Mouse (Mus musculus) kidney, postnatal 0 days (tissue): ENCODE results near the gene Gpr84. TPM values are rescaled to one million over a fixed set of nuclear protein-coding genes. Genes with fewer than 3 reads are reported as not detected.

Experiments used
- ATAC-seq: fragments of 200-750 bp; cut with Nextera tagmentation; replicated peaks from 2 replicates; pipeline ENCODE4 v1.8.0; 2017; ENCODE audit warnings: low read depth, moderate number of reproducible peaks, moderate TSS enrichment, moderate library complexity; ENCODE audit not compliant: low FRiP score
- DNase-seq: peaks from one replicate; pipeline ENCODE4 v3.0.0-alpha.2; 2016; ENCODE audit warnings: low spot score
- H3K27ac ChIP-seq: fragments of 300-500 bp; sonication (generic); 2 replicates; pipeline ENCODE4 v1.5.1; 2014; ENCODE audit warnings: mild to moderate bottlenecking
- H3K27me3 ChIP-seq: fragments of 300-500 bp; sonication (generic); 2 replicates; pipeline ENCODE4 v1.6.1; 2014; ENCODE audit warnings: low read length, mixed read lengths; ENCODE audit not compliant: insufficient read depth
- H3K36me3 ChIP-seq: fragments of 300-500 bp; sonication (generic); 2 replicates; pipeline ENCODE4 v1.6.1; 2014; ENCODE audit warnings: low read length, mixed read lengths; ENCODE audit not compliant: insufficient read depth
- H3K4me1 ChIP-seq: fragments of 300-500 bp; sonication (generic); replicated peaks from 2 replicates; pipeline ENCODE4 v1.6.1; 2014; ENCODE audit warnings: antibody characterized with exemption, low read length, mixed read lengths; ENCODE audit not compliant: insufficient read depth
- H3K4me2 ChIP-seq: fragments of 300-500 bp; sonication (generic); 2 replicates; pipeline ENCODE4 v1.6.1; 2014; ENCODE audit warnings: mild to moderate bottlenecking, low read length, moderate library complexity, mixed read lengths
- H3K4me3 ChIP-seq: fragments of 300-500 bp; sonication (generic); replicated peaks from 2 replicates; pipeline ENCODE4 v1.5.1; 2014; ENCODE audit warnings: low read depth, low read length
- H3K9ac ChIP-seq: fragments of 300-500 bp; sonication (generic); 2 replicates; pipeline ENCODE4 v1.6.1; 2014; ENCODE audit warnings: low read depth, low read length
- H3K9me3 ChIP-seq: fragments of 300-500 bp; sonication (generic); replicated peaks from 2 replicates; pipeline ENCODE4 v1.6.1; 2016; ENCODE audit warnings: low read length, inconsistent platforms, mixed read lengths
- CTCF ChIP-seq: IDR thresholded peaks from 2 replicates; pipeline ENCODE4 v1.5.1; 2016; ENCODE audit warnings: antibody characterized with exemption, low read depth, mild to moderate bottlenecking, moderate library complexity
- WGBS: fragments of 180-500 bp; shearing (Covaris S2); extraction: QIAGEN DNeasy Blood & Tissue Kit; methylation state at CpG from one replicate; pipeline ENCODE4 v1.1.7; 2014; 5-methylcytosine and 5-hydroxymethylcytosine counted together
- polyA plus RNA-seq: library from polyadenylated mRNA; unstranded; fragments of >200 nt; fragmentation: Nextera tagmentation; extraction: Ambion mirVana; gene quantifications from 2 replicates; pipeline ENCODE4 v1.2.1, GENCODE M21; 2015

Gpr84 gene
- polyA plus RNA-seq, 1 experiment from 2014 or later = 0.47 TPM

DNA sequence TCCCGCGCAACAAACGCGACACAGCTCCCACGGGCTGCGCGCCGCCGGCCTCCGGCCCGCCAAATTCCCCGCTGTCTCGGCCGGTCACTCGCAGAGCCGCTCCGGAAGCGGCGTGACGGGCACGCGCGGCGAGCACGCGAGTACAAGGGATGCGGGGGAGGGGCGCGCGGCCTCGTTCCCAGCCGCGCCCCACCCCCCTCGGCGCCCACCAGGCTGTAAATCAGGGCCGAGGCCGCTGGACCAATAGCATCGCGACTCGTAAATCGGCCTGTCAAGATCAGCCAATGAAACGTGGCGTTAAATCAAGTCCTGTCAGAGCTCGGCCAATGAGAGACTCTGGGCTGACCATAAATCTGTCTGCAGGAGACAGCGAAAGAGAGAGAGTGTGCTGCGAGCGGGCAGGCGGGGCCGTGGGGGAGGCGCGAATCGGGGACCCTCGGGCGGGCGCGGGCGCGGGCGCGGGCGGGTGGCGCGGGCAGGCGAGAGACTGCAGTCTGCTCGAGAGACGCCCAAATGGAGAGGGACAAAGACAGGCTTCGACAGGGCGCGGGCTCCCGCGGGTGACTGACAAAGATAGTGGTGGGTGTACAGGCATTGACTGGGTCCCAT is 5.2 kb downstream of the Gpr84 start:
- Histone ChIP-seq H3K9ac (peak overlapping the region; percentile 67), H3K9me3 (no peaks in the 10 kb centered on the region), H3K27ac (peak overlapping the region; percentile 96), H3K4me1 (peaks cover 47% of the 10 kb centered on the region), H3K27me3 (no peaks in the 10 kb centered on the region), H3K36me3 (no peaks in the 10 kb centered on the region), H3K4me2 (peak overlapping the region; percentile 74), H3K4me3 (peak overlapping the region; percentile 41)
- WGBS = under 1% methylated on average over 70 of the region's 71 CpGs
- peak; percentile 94 for ATAC-seq
- peak; percentile 98 for DNase-seq
- no peak for TF ChIP-seq CTCF

- ATAC-seq (no peak), DNase-seq (no peak)
- H3K4me2 ChIP-seq = peak overlapping the region; percentile 74
- H3K36me3 ChIP-seq = no peaks in the 10 kb centered on the region
- WGBS = under 1% methylated on average over 9 of the region's 9 CpGs
- no peak for TF ChIP-seq CTCF
- peak overlapping the region; percentile 96 for H3K27ac ChIP-seq
- H3K9ac ChIP-seq = peak overlapping the region; percentile 67
- no peaks in the 10 kb centered on the region for H3K9me3 ChIP-seq
- peaks cover 53% of the 10 kb centered on the region for H3K4me1 ChIP-seq
- H3K27me3 ChIP-seq = no peaks in the 10 kb centered on the region
- peak overlapping the region; percentile 41 for H3K4me3 ChIP-seq
These were observed 5.8 kb downstream of the Gpr84 start for GRCm38 (mm10) chr15:103304616-103304969.

DNA sequence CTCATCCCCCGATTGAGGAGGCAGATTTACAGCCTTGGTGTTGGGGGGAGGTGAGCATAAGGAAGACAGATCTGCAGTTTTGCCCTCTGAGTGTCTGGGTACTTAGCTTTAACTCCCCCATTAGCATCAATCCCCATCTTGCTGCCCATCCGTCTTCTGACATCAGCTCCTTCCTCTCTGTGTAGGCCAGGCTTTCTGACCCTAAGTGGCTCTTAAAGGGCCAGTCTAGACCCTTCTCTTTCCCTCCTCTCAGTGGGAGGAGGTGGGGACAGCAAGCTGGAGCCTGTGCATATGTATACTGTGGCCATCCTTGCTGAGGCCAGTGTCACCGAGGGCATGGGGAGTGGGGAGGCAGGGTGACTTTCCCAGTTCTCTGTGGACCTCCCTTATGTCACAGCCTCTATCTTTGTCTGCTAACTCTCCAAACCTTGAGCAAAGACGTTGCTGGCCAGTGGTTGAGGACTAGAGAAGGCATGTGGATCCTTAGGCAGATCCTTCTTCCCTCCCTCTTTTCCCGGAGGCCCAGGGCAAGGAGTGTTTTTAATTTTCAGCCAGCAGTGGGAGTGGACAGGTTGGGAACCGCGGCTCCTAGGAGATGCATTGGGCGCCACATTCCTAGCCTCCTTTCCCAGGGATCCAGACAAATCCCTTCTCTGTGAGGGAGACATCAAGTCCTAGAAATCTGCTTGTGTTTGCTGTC is 6.3 kb downstream of the Gpr84 start:
- 4% methylated on average over 8 of the region's 8 CpGs for WGBS
- DNase-seq (peak; percentile 90), ATAC-seq (no peak)

GRCm38 (mm10) chr15:103302341-103303021 is 7.9 kb downstream of the Gpr84 start:
- DNase-seq (peak; percentile 65), ATAC-seq (no peak)
- 11% methylated on average over 6 of the region's 6 CpGs for WGBS
- Histone ChIP-seq H3K27ac (peak overlapping the region; percentile 96), H3K9me3 (no peaks in the 10 kb centered on the region), H3K4me1 (peaks cover 59% of the 10 kb centered on the region), H3K4me3 (no peak overlapping the region), H3K4me2 (no peak overlapping the region), H3K27me3 (no peaks in the 10 kb centered on the region), H3K9ac (0 out of 2 replicates have a peak overlapping the region, but pooled peaks have one; percentile 5), H3K36me3 (0 out of 2 replicates have a peak, but pooled peaks cover 8% of the 10 kb centered on the region)
- TF ChIP-seq CTCF = no peak

More for the DNA sequence above, 6.3 kb downstream of the Gpr84 start:
- Histone ChIP-seq H3K4me3 (peak overlapping the region; percentile 41), H3K27ac (peak overlapping the region; percentile 96), H3K9ac (peak overlapping the region; percentile 67; the same call in 1 of the 2 replicates), H3K27me3 (no peaks in the 10 kb centered on the region), H3K9me3 (no peaks in the 10 kb centered on the region), H3K4me1 (peaks cover 58% of the 10 kb centered on the region), H3K4me2 (peak overlapping the region; percentile 74), H3K36me3 (0 out of 2 replicates have a peak, but pooled peaks cover 2% of the 10 kb centered on the region)
- no peak for TF ChIP-seq CTCF

DNA sequence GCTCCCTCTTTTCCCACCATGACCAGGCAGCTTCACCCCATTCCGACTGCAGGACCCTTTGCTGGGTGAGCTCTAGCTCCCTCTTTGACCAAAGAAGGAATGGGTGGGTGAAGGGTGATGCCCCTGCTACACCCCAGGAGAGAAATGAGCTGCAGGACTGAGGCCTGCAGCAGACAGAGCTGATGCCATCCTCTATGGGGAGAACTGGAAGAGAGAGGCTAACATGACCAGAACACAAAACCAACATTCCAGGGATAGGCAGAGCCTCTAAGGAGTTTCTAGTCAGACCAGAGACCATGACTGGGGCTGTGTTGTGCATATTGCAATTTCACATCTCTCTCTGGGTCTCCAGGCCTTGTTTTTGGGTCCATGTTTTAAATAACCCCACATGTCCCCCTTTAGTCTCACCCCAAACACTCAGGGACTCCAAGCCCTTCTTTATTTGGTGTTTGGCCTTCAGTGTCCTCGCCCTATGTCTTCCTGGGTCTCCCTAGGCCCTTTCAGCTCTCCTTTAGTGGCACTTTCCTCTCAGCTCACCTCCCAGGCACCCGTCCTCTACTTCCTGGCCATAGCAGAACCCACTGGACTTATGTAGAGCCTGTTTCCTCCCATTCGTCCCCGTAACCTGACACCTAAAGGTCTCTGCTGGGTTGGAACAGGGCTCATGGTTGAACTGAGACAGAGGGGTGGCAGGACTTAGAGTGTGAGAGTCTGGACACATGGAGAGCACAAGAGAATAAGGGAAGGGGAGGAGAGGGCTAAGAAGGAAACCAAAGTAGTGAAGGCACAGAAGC is 8.7 kb downstream of the Gpr84 start:
- no peak overlapping the region for H3K4me2 ChIP-seq
- H3K4me1 ChIP-seq = peaks cover 59% of the 10 kb centered on the region
- peak; percentile 77 for DNase-seq
- ATAC-seq = no peak
- H3K27ac ChIP-seq = peak overlapping the region; percentile 96
- no peak overlapping the region for H3K4me3 ChIP-seq
- TF ChIP-seq CTCF = no peak
- H3K9me3 ChIP-seq = no peaks in the 10 kb centered on the region
- H3K9ac ChIP-seq = 0 out of 2 replicates have a peak overlapping the region, but pooled peaks have one; percentile 5
- 29% methylated on average over 5 of the region's 5 CpGs for WGBS
- no peaks in the 10 kb centered on the region for H3K27me3 ChIP-seq
- 0 out of 2 replicates have a peak, but pooled peaks cover 8% of the 10 kb centered on the region for H3K36me3 ChIP-seq
